Mouse (Mus musculus) splenic B cell, adult 2 months (primary cell): ENCODE measurements around the gene Mapkapk2.
A peak's percentile ranks its signal among the peaks of the same experiment; 100 is the strongest.

ENCODE experiments used
- DNase-seq: peaks from one replicate; pipeline ENCODE4 v3.0.0-alpha.2; 2011; ENCODE audit warnings: low read depth, low spot score
- H3K27me3 ChIP-seq: 2 replicates; pipeline ENCODE4 v1.6.1; 2012; ENCODE audit warnings: mild to moderate bottlenecking, low read length, moderate library complexity, mixed read lengths; ENCODE audit not compliant: control insufficient read depth, poor library complexity, insufficient read depth, severe bottlenecking
- H3K36me3 ChIP-seq: 2 replicates; pipeline ENCODE4 v1.6.1; 2012; ENCODE audit warnings: mild to moderate bottlenecking, low read length, moderate library complexity, mixed read lengths; ENCODE audit not compliant: control insufficient read depth, poor library complexity, insufficient read depth, severe bottlenecking

Gene Mapkapk2

GRCm38 (mm10) chr1:131095574-131095973 lies 2.1 kb downstream of the Mapkapk2 start:
- Histone ChIP-seq H3K36me3 (no peaks in the 10 kb centered on the region), H3K27me3 (no peaks in the 10 kb centered on the region)
- peak; percentile 47 for DNase-seq

GRCm38 (mm10) chr1:131093889-131094288 lies 3.7 kb downstream of the Mapkapk2 start:
- H3K27me3 ChIP-seq: no peaks in the 10 kb centered on the region
- H3K36me3 ChIP-seq: no peaks in the 10 kb centered on the region
- no peak for DNase-seq

DNA sequence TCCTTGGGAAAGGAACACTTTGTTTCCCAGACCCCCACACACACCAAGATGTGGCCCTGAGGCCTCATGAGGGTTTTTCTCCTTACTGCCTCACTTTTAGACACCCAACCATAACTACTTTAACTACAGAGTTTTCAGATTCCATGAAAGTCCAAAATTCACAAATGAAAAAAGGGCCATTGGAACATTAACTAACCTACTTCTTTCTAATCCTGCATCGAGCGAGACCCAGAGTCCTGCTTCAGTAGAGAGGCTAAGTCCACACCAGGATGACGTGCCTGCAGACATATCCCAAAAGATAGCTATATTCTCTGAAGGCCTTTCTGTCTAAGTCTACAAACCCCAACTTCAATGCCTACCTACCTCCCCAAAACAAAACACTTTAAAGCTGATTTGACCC lies 4.8 kb downstream of the Mapkapk2 start:
- DNase-seq: no peak
- Histone ChIP-seq H3K36me3 (no peaks in the 10 kb centered on the region), H3K27me3 (no peaks in the 10 kb centered on the region)

- no peaks in the 10 kb centered on the region for H3K27me3 ChIP-seq
- no peaks in the 10 kb centered on the region for H3K36me3 ChIP-seq
- no peak for DNase-seq
Observed at GRCm38 (mm10) chr1:131092173-131092572, 5.5 kb downstream of the Mapkapk2 start.

DNA sequence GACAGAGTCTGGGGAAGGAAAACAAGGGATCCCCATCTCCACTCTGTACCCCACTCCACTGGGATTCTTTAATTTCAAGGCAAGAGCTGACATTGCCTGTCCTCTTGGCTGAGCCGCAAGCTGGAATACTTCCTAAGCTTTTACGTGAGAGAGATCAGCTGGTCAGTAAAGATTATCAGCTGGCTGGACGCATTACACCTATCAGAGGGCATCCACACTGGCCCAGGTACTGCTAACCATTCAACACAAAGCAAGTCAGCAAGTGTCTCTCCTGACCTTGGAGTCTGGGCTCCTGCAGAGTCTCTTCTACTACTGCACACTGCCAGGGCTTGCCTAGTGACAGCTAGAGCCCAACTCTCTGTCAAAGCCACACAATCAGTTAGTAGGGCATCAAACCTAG lies 6.1 kb downstream of the Mapkapk2 start:
- Histone ChIP-seq H3K36me3 (no peaks in the 10 kb centered on the region), H3K27me3 (no peaks in the 10 kb centered on the region)
- DNase-seq: no peak

GRCm38 (mm10) chr1:131090877-131091276 lies 6.7 kb downstream of the Mapkapk2 start:
- H3K27me3 ChIP-seq: no peaks in the 10 kb centered on the region
- no peaks in the 10 kb centered on the region for H3K36me3 ChIP-seq
- DNase-seq: no peak

DNA sequence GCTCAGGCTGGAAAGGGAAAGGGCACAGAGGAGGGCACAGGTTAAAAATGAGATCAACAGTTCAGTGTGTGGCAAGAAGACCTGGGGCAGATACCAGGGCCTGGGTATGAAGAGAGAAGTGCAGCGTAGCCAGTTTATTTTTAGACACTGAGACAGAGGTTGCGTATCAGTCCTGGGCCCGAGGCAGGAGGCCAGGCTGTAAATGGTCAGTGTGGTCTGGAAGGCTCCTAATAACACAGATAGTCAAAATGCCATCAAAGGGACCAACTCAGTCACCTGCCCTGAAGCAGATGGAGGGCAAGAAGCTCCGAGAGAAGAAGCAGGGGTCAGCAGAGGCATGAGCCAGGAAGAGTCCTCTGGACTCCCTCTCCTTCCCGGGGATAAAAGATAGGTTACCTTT lies 7.4 kb downstream of the Mapkapk2 start:
- no peak for DNase-seq
- H3K36me3 ChIP-seq: no peaks in the 10 kb centered on the region
- H3K27me3 ChIP-seq: no peaks in the 10 kb centered on the region

DNA sequence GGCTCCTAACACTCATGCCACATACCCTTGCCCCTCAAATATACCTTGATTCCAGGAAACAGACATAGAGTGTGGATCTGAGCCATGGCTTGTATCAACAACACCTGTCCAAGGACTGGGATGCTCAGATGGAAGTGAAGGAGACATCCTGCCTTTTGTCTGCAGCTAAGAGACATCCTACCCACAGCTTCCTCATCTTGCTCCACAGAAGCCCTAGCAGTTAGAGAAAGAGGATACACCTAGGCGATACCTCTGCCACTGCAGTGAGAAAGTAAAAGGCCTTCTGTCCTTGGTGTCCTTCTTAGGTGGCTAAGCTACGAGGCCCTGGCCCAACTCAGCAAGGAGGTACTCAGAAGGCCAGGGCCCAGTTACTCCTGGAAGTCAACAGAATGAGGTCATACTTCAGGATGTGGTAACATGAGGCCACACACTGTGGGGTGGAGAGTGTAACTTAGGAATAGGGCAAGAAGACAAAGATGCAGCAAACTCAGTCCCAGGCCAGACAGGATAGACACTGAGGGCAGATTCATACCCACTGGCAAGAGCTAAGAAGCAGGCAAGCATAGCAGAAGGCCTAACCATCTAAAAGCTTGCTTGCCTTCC lies 8.0 kb downstream of the Mapkapk2 start:
- Histone ChIP-seq H3K36me3 (no peaks in the 10 kb centered on the region), H3K27me3 (no peaks in the 10 kb centered on the region)
- peak; percentile 17 for DNase-seq

GRCm38 (mm10) chr1:131088547-131088946 lies 9.1 kb downstream of the Mapkapk2 start:
- Histone ChIP-seq H3K36me3 (no peaks in the 10 kb centered on the region), H3K27me3 (no peaks in the 10 kb centered on the region)
- no peak for DNase-seq

GRCm38 (mm10) chr1:131086907-131087306 lies 10.7 kb downstream of the Mapkapk2 start:
- DNase-seq: peak; percentile 26
- Histone ChIP-seq H3K27me3 (no peaks in the 10 kb centered on the region), H3K36me3 (no peaks in the 10 kb centered on the region)

- no peak for DNase-seq
- no peaks in the 10 kb centered on the region for H3K27me3 ChIP-seq
- no peaks in the 10 kb centered on the region for H3K36me3 ChIP-seq
Observed at GRCm38 (mm10) chr1:131085957-131086739, 11.5 kb downstream of the Mapkapk2 start.

- Histone ChIP-seq H3K27me3 (no peaks in the 10 kb centered on the region), H3K36me3 (no peaks in the 10 kb centered on the region)
- no peak for DNase-seq
Observed at GRCm38 (mm10) chr1:131085272-131085671, 12.4 kb downstream of the Mapkapk2 start.

- no peak for DNase-seq
- Histone ChIP-seq H3K27me3 (no peaks in the 10 kb centered on the region), H3K36me3 (no peaks in the 10 kb centered on the region)
Observed at GRCm38 (mm10) chr1:131084289-131084688, 13.3 kb downstream of the Mapkapk2 start.

DNA sequence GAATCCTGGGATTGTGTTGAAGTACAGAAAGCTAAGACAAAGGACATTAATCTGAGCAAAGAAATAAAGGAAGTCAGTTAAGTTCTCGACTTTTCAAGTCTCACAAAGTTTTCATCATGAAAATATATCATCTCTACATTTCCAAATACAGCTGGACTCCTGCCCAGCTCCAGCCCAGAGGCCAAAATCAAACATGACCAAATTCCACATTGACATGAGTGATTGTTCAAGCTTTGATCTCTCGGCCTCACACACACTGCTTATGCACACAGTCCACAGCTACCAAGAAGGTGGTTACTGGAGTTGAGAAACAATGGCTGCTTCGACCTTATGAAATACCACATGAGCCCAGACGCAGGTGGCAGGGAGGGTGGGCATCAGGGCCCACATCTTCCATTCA lies 14.0 kb downstream of the Mapkapk2 start:
- Histone ChIP-seq H3K27me3 (no peaks in the 10 kb centered on the region), H3K36me3 (no peaks in the 10 kb centered on the region)
- no peak for DNase-seq

DNA sequence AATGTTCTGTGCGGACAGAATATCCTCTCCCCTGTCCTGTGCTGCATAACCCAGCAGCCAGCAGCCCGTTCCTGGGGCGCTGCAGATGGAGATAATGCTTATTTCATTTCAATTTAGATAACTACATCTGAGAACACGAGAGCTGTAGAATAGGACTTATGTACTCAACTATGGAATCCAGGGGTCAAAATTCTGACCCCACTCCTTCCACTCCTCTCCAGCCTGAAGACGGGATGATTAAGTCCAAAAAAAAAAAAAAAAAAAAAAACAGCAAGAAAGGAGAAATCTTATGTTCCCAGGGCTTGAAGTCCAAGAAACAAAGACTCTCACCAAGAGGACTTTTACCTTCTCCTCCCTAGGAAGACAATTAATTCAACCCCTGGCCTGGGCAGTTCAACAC lies 14.5 kb downstream of the Mapkapk2 start:
- no peaks in the 10 kb centered on the region for H3K27me3 ChIP-seq
- DNase-seq: no peak
- no peaks in the 10 kb centered on the region for H3K36me3 ChIP-seq
